Comparison of ENCODE assay signal across 20 mouse cellular contexts in genomic region chr4:114357420-114357819, GRCm38 (mm10). TPM values are rescaled to one million over a fixed set of nuclear protein-coding genes. Genes with fewer than 3 reads are reported as not detected.
A peak's percentile ranks its signal among the peaks of the same experiment; 100 is the strongest.
DNase-seq lines count a peak whose midpoint lies in the region; ATAC-seq and TF ChIP-seq lines count a peak whose summit lies in the region.
"Had no signal": no experiment of that assay in that cellular context is flagged by ENCODE, and none has a peak within 500 bp of the region (broad histone marks: within the 10 kb centered on the region; RNA-seq: fewer than 3 reads in every experiment).

No protein-coding gene starts in this region.

- H3K4me2 ChIP-seq in heart, embryonic 12.5 days: no peak overlapping the region
- no peak overlapping the region for H3K4me2 ChIP-seq in liver, embryonic 11.5 days
- H3K4me2 ChIP-seq in liver, postnatal 0 days (ENCODE audit: low read depth, low read length): no peak overlapping the region
- H3K4me2 ChIP-seq: forebrain, embryonic 12.5 days; limb, embryonic 12.5 days; midbrain, embryonic 11.5 days; neural tube, embryonic 13.5 days had no signal

- under 1% methylated on average over 4 of the region's 4 CpGs for WGBS in heart, embryonic 12.5 days
- WGBS in liver, embryonic 11.5 days: 11% methylated on average over 4 of the region's 4 CpGs
- WGBS in liver, postnatal 0 days (ENCODE audit: insufficient replicate concordance): 20% methylated on average over 4 of the region's 4 CpGs

- peak; percentile 67 for ATAC-seq in heart, embryonic 12.5 days (ENCODE audit: insufficient number of reproducible peaks, low FRiP score)
- peak; percentile 36 for ATAC-seq in liver, embryonic 11.5 days (replicated peaks; ENCODE audit: low FRiP score)
- ATAC-seq in liver, postnatal 0 days: no peak
- ATAC-seq in megakaryocyte-erythroid progenitor cell, adult 5-6 weeks (replicated peaks; ENCODE audit: low FRiP score, low TSS enrichment, poor library complexity, severe bottlenecking): peak; percentile 71
- ATAC-seq: hindbrain, embryonic 16.5 days had no signal

- no peaks in the 10 kb centered on the region for H3K9me3 ChIP-seq in heart, embryonic 12.5 days (replicated peaks)
- H3K9me3 ChIP-seq in liver, embryonic 11.5 days (ENCODE audit: control insufficient read depth, low read length): no peaks in the 10 kb centered on the region
- no peaks in the 10 kb centered on the region for H3K9me3 ChIP-seq in liver, postnatal 0 days (ENCODE audit: low read length)
- H3K9me3 ChIP-seq: forebrain, embryonic 12.5 days; limb, embryonic 12.5 days; neural tube, embryonic 13.5 days had no signal

- no peak overlapping the region for H3K9ac ChIP-seq in heart, embryonic 12.5 days
- H3K9ac ChIP-seq in liver, embryonic 11.5 days (ENCODE audit: low read depth, low read length): no peak overlapping the region
- H3K9ac ChIP-seq in liver, postnatal 0 days (replicated peaks): no peak overlapping the region
- H3K9ac ChIP-seq: forebrain, embryonic 12.5 days; limb, embryonic 12.5 days; neural tube, embryonic 13.5 days had no signal

- H3K27me3 ChIP-seq in heart, embryonic 12.5 days (replicated peaks): peaks cover 6% of the 10 kb centered on the region; the same call in 1 of the 2 replicates
- H3K27me3 ChIP-seq in liver, embryonic 11.5 days (replicated peaks; ENCODE audit: control insufficient read depth, insufficient read depth, low read length): no peaks in the 10 kb centered on the region
- H3K27me3 ChIP-seq in liver, postnatal 0 days (ENCODE audit: insufficient read depth, low read length): no peaks in the 10 kb centered on the region
- H3K27me3 ChIP-seq: forebrain, embryonic 12.5 days; neural tube, embryonic 13.5 days had no signal

- H3K4me1 ChIP-seq in heart, embryonic 12.5 days (replicated peaks): peaks cover 33% of the 10 kb centered on the region
- no peaks in the 10 kb centered on the region; the same call in 1 of the 2 replicates for H3K4me1 ChIP-seq in liver, embryonic 11.5 days (replicated peaks; ENCODE audit: control insufficient read depth, insufficient read depth, low read length)
- H3K4me1 ChIP-seq in liver, postnatal 0 days (ENCODE audit: insufficient read depth): no peaks in the 10 kb centered on the region
- H3K4me1 ChIP-seq: forebrain, embryonic 12.5 days; limb, embryonic 12.5 days; neural tube, embryonic 13.5 days had no signal

- TF ChIP-seq CTCF in liver, postnatal 0 days (IDR thresholded peaks at IDR 0.05; ENCODE audit: low read depth): no peak

- H3K36me3 ChIP-seq in heart, embryonic 12.5 days: no peaks in the 10 kb centered on the region
- no peaks in the 10 kb centered on the region for H3K36me3 ChIP-seq in liver, embryonic 11.5 days (ENCODE audit: control insufficient read depth, insufficient read depth, low read length)
- H3K36me3 ChIP-seq in liver, postnatal 0 days (replicated peaks; ENCODE audit: insufficient read depth, low read length): no peaks in the 10 kb centered on the region
- H3K36me3 ChIP-seq: forebrain, embryonic 12.5 days; limb, embryonic 12.5 days; neural tube, embryonic 13.5 days had no signal

- H3K27ac ChIP-seq in heart, embryonic 12.5 days (ENCODE audit: poor library complexity, severe bottlenecking): no peak overlapping the region
- H3K27ac ChIP-seq in liver, embryonic 11.5 days (ENCODE audit: low read depth, low read length): no peak overlapping the region
- no peak overlapping the region for H3K27ac ChIP-seq in liver, postnatal 0 days (ENCODE audit: low read depth)
- H3K27ac ChIP-seq: forebrain, embryonic 12.5 days; limb, embryonic 12.5 days; neural tube, embryonic 13.5 days had no signal

- no peak for TF ChIP-seq EP300 in liver, postnatal 0 days (IDR thresholded peaks at IDR 0.05; ENCODE audit: low read depth)

- no peak overlapping the region for H3K4me3 ChIP-seq in heart, embryonic 12.5 days
- no peak overlapping the region for H3K4me3 ChIP-seq in liver, embryonic 11.5 days (ENCODE audit: low read depth, low read length)
- H3K4me3 ChIP-seq in liver, postnatal 0 days (ENCODE audit: low read depth, low read length): no peak overlapping the region
- H3K4me3 ChIP-seq: forebrain, embryonic 12.5 days; limb, embryonic 12.5 days; neural tube, embryonic 13.5 days had no signal

- DNase-seq in heart, adult 18-20 months: no peak
- no peak for DNase-seq in liver, embryonic 11.5 days (ENCODE audit: low spot score)
- DNase-seq in liver, postnatal 0 days: no peak
- DNase-seq in adrenal gland, postnatal 25 days: peak; percentile 15
- DNase-seq in cerebellum, adult 9-11 months: no peak
- DNase-seq: cerebellum, adult 8-10 months; gastrocnemius, postnatal 10 days; heart, postnatal 36 days; kidney, adult 8-10 months; kidney, postnatal 4 days; lung, adult 18-20 months; lung, postnatal 36 days; thymus, adult 18-20 months had no signal

RNA-seq across cellular contexts. Expression of gene Trabd2b, which starts 49.1 kb away (rescaled TPM):
- 1.1 and 1.5 TPM in 2 replicates for polyA plus RNA-seq in heart, embryonic 12.5 days (2016; fragmentation: Nextera tagmentation; extraction: Ambion mirVana)
- total RNA-seq in heart, adult 18-20 months (2021): 10 to 100 TPM; 55.0 to 56.7 TPM
- 1.1 and 1.3 TPM in 2 replicates for polyA plus RNA-seq in liver, embryonic 11.5 days (2014; fragmentation: Nextera tagmentation; extraction: Ambion mirVana)
- polyA plus RNA-seq in liver, postnatal 0 days (2015; fragmentation: Nextera tagmentation; extraction: Ambion mirVana): 0.06 and 0.13 TPM in 2 replicates
- 0.67 and 0.97 TPM in 2 replicates for total RNA-seq in adrenal gland, postnatal 25 days (2021)
- not detected in 2 replicates for total RNA-seq in megakaryocyte-erythroid progenitor cell, adult 5-6 weeks (2014; fragmentation: Nextera tagmentation)
- not detected in 2 replicates for total RNA-seq in megakaryocyte-erythroid progenitor cell, adult 5-6 weeks (2017)

Comparison
In these comparisons a context has a peak if more than half of its experiments do, and no peak if none do; other contexts are left out.
1. RNA of gene Trabd2b, which starts 49.1 kb away (total RNA-seq): 55.0 to 56.7 TPM in heart, adult 18-20 months; 0.67 to 0.97 TPM in adrenal gland, postnatal 25 days and not detected in megakaryocyte-erythroid progenitor cell, adult 5-6 weeks; every median in the first group is over 10 times any median in the second.